Mouse (Mus musculus) mouse trophoblast stem cell (cell line): Measurements from ENCODE around the gene St6galnac4.

Experiments
- in situ Hi-C, 2 experiments: fragments of 300-500 bp; cut with MseI, MboI; formaldehyde crosslinking; loops; 2 replicates in 1 of 2; 3 replicates in 1 of 2; pipeline ENCODE4 v1.15.1; 2025

Gene St6galnac4

GRCm38 (mm10) chr2:32627266-32628043, 40.6 kb downstream of the St6galnac4 start:
- in situ Hi-C loops: no loop called here

- in situ Hi-C loops: no loop called here
These were observed 41.2 kb downstream of the St6galnac4 start for GRCm38 (mm10) chr2:32628044-32628550.

GRCm38 (mm10) chr2:32628729-32629128, 41.8 kb downstream of the St6galnac4 start:
- in situ Hi-C loops: no loop called here

- in situ Hi-C loops: no loop called here
These were observed 42.5 kb downstream of the St6galnac4 start for GRCm38 (mm10) chr2:32629276-32629976.

GRCm38 (mm10) chr2:32630036-32630435, 43.1 kb downstream of the St6galnac4 start:
- in situ Hi-C loops: loop anchor here in 1 of 2 experiments (5.0 kb wide), 1 partner anchor 52 kb away; no protein-coding TSS in a partner anchor

- in situ Hi-C loops: loop anchor here in 1 of 2 experiments (5.0 kb wide), 1 partner anchor 51 kb away; no protein-coding TSS in a partner anchor
These were observed 44.2 kb downstream of the St6galnac4 start for GRCm38 (mm10) chr2:32631046-32631445.

GRCm38 (mm10) chr2:32631737-32632394, 45.0 kb downstream of the St6galnac4 start:
- in situ Hi-C loops: loop anchor here in 1 of 2 experiments (5.0 kb wide), 1 partner anchor 50 kb away; no protein-coding TSS in a partner anchor

- in situ Hi-C loops: loop anchor here in 1 of 2 experiments (5.0 kb wide), 1 partner anchor 49 kb away; no protein-coding TSS in a partner anchor
These were observed 46.8 kb downstream of the St6galnac4 start for GRCm38 (mm10) chr2:32633660-32634059.

- in situ Hi-C loops: loop anchor here in 1 of 2 experiments (5.0 kb wide), 1 partner anchor 48 kb away; no protein-coding TSS in a partner anchor
These were observed 47.6 kb downstream of the St6galnac4 start for GRCm38 (mm10) chr2:32634277-32635105.

- in situ Hi-C loops: no loop called here
These were observed 49.7 kb downstream of the St6galnac4 start for GRCm38 (mm10) chr2:32636617-32637016.

- in situ Hi-C loops: no loop called here
These were observed 50.9 kb downstream of the St6galnac4 start for GRCm38 (mm10) chr2:32637778-32638281.

- in situ Hi-C loops: no loop called here
These were observed 52.7 kb downstream of the St6galnac4 start for GRCm38 (mm10) chr2:32639632-32640031.

- in situ Hi-C loops: no loop called here
These were observed 53.7 kb downstream of the St6galnac4 start for GRCm38 (mm10) chr2:32640550-32641051.

- in situ Hi-C loops: no loop called here
These were observed 54.9 kb downstream of the St6galnac4 start for GRCm38 (mm10) chr2:32641810-32642209.

GRCm38 (mm10) chr2:32642813-32643212, 55.9 kb downstream of the St6galnac4 start:
- in situ Hi-C loops: no loop called here

GRCm38 (mm10) chr2:32644083-32644482, 57.2 kb downstream of the St6galnac4 start:
- in situ Hi-C loops: no loop called here

- in situ Hi-C loops: no loop called here
These were observed 58.0 kb downstream of the St6galnac4 start for GRCm38 (mm10) chr2:32644799-32645475.

GRCm38 (mm10) chr2:32645647-32646046, 58.8 kb downstream of the St6galnac4 start:
- in situ Hi-C loops: no loop called here

- in situ Hi-C loops: no loop called here
These were observed 59.6 kb downstream of the St6galnac4 start, which contains the start of gene Eng for GRCm38 (mm10) chr2:32646379-32647056. Gene Eng, plus strand, starts transcription at chr2:32646595.
